Mouse (Mus musculus): ENCODE data around the gene Rtn4rl1. TPM values are rescaled to one million over a fixed set of nuclear protein-coding genes. Genes with fewer than 3 reads are reported as not detected.
"Not testable (repeated sequence)": the region's sequence is repeated elsewhere in the genome, so short reads cannot be mapped to it uniquely, and the experiment has no call there.

Gene Rtn4rl1
- total RNA-seq, 2 experiments from 2014 or later = 0.80 TPM; not detected in 1

GRCm38 (mm10) chr11:75287940-75288339 is 94.4 kb downstream of the Rtn4rl1 start:
- ATAC-seq (replicated peaks; ENCODE audit: low FRiP score, low TSS enrichment, poor library complexity, severe bottlenecking) = no peak

- no peak for ATAC-seq (replicated peaks; ENCODE audit: low FRiP score, low TSS enrichment, poor library complexity, severe bottlenecking)
Observed at GRCm38 (mm10) chr11:75288517-75288916, 94.9 kb downstream of the Rtn4rl1 start.

- no peak for ATAC-seq (replicated peaks; ENCODE audit: low FRiP score, low TSS enrichment, poor library complexity, severe bottlenecking)
Observed at GRCm38 (mm10) chr11:75289120-75289519, 95.5 kb downstream of the Rtn4rl1 start.

GRCm38 (mm10) chr11:75290566-75291271 is 97.1 kb downstream of the Rtn4rl1 start:
- peak; percentile 83 for ATAC-seq (replicated peaks; ENCODE audit: low FRiP score, low TSS enrichment, poor library complexity, severe bottlenecking)

GRCm38 (mm10) chr11:75291389-75292215 is 98.0 kb downstream of the Rtn4rl1 start:
- no peak for ATAC-seq (replicated peaks; ENCODE audit: low FRiP score, low TSS enrichment, poor library complexity, severe bottlenecking)

- ATAC-seq (replicated peaks; ENCODE audit: low FRiP score, low TSS enrichment, poor library complexity, severe bottlenecking) = no peak
Observed at GRCm38 (mm10) chr11:75292281-75292680, 98.7 kb downstream of the Rtn4rl1 start.

- ATAC-seq (replicated peaks; ENCODE audit: low FRiP score, low TSS enrichment, poor library complexity, severe bottlenecking) = no peak
Observed at GRCm38 (mm10) chr11:75293852-75294361, 100.3 kb downstream of the Rtn4rl1 start.

GRCm38 (mm10) chr11:75294862-75295261 is 101.3 kb downstream of the Rtn4rl1 start:
- ATAC-seq (replicated peaks; ENCODE audit: low FRiP score, low TSS enrichment, poor library complexity, severe bottlenecking) = 0 out of 2 replicates have a peak, but pooled peaks have one; percentile 24

GRCm38 (mm10) chr11:75295534-75295933 is 102.0 kb downstream of the Rtn4rl1 start:
- not testable (repeated sequence) for ATAC-seq (replicated peaks; ENCODE audit: low FRiP score, low TSS enrichment, poor library complexity, severe bottlenecking)

GRCm38 (mm10) chr11:75296406-75297005 is 102.9 kb downstream of the Rtn4rl1 start:
- ATAC-seq (replicated peaks; ENCODE audit: low FRiP score, low TSS enrichment, poor library complexity, severe bottlenecking) = peak; percentile 44; the same call in 1 of the 2 replicates

- ATAC-seq (replicated peaks; ENCODE audit: low FRiP score, low TSS enrichment, poor library complexity, severe bottlenecking) = no peak
Observed at GRCm38 (mm10) chr11:75297631-75298030, 104.0 kb downstream of the Rtn4rl1 start.

GRCm38 (mm10) chr11:75298491-75298890 is 104.9 kb downstream of the Rtn4rl1 start:
- no peak for ATAC-seq (replicated peaks; ENCODE audit: low FRiP score, low TSS enrichment, poor library complexity, severe bottlenecking)

- no peak for ATAC-seq (replicated peaks; ENCODE audit: low FRiP score, low TSS enrichment, poor library complexity, severe bottlenecking)
Observed at GRCm38 (mm10) chr11:75299786-75300185, 106.2 kb downstream of the Rtn4rl1 start.

- no peak for ATAC-seq (replicated peaks; ENCODE audit: low FRiP score, low TSS enrichment, poor library complexity, severe bottlenecking)
Observed at GRCm38 (mm10) chr11:75300954-75301353, 107.4 kb downstream of the Rtn4rl1 start.

GRCm38 (mm10) chr11:75304797-75305196 is 111.2 kb downstream of the Rtn4rl1 start:
- no peak; the same call in 1 of the 2 replicates for ATAC-seq (replicated peaks; ENCODE audit: low FRiP score, low TSS enrichment, poor library complexity, severe bottlenecking)

GRCm38 (mm10) chr11:75308650-75309049 is 115.1 kb downstream of the Rtn4rl1 start:
- ATAC-seq (replicated peaks; ENCODE audit: low FRiP score, low TSS enrichment, poor library complexity, severe bottlenecking) = no peak

- no peak for ATAC-seq (replicated peaks; ENCODE audit: low FRiP score, low TSS enrichment, poor library complexity, severe bottlenecking)
Observed at GRCm38 (mm10) chr11:75310813-75311212, 117.2 kb downstream of the Rtn4rl1 start.

- no peak for ATAC-seq (replicated peaks; ENCODE audit: low FRiP score, low TSS enrichment, poor library complexity, severe bottlenecking)
Observed at GRCm38 (mm10) chr11:75311751-75312150, 118.2 kb downstream of the Rtn4rl1 start.

GRCm38 (mm10) chr11:75313834-75314233 is 120.3 kb downstream of the Rtn4rl1 start:
- ATAC-seq (replicated peaks; ENCODE audit: low FRiP score, low TSS enrichment, poor library complexity, severe bottlenecking) = peak; percentile 94

Data from megakaryocyte-erythroid progenitor cell, adult 5-6 weeks (primary cell).